Mouse (Mus musculus): ENCODE data around the gene Fam228b.
"Not testable (repeated sequence)": the region's sequence is repeated elsewhere in the genome, so short reads cannot be mapped to it uniquely, and the experiment has no call there.

The Fam228b gene

DNA sequence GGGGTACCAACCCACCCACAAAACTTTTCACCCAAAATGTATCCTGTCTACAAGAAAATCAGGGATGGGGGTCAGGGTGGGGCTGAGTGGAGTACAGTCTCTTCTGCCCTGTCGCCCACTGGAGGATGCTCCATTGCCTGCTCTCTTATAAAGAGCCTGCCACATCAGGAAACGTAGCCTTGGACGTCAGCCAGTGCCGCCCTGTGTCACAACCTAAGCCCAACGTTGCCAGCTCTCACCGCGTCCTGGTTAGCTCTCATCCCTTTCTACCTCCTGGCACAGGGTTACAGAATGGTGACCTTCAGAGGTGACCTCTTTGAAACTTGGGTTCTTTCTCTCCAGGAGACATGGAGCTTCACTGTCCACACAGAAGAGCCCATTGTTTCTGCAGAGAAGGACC, 28.2 kb downstream of the Fam228b start:
- no peak for DNase-seq

DNA sequence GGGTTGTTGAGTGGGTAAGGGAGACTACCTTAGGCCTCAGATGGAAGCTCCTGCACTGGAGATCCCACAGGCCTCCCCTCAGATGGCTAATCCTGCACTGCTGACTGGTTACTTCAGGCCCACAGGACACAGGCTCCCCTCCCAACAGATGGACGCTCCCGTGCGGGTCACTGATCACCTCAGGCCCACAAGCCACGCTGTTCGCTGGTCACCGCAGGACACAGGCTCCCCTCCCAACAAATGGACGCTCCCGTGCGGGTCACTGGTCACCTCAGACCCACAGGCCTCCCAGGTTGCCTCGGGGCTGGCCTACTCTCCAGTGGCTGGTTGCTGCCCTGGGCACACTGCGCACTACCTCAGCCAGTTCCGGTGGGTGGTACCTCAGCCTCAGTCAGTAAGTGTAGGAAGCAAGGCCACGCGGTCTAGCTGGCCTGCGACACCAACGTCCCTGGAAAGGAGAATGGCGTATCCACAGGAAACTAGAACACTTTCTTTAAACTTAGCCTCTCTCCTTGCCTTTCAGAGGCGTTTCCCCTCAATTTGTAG, 31.0 kb downstream of the Fam228b start, which contains the start of gene Fam228a:
TSS of gene Fam228a (minus strand) at position 400 of the 546 bp plus-strand sequence.
- DNase-seq = no peak

DNA sequence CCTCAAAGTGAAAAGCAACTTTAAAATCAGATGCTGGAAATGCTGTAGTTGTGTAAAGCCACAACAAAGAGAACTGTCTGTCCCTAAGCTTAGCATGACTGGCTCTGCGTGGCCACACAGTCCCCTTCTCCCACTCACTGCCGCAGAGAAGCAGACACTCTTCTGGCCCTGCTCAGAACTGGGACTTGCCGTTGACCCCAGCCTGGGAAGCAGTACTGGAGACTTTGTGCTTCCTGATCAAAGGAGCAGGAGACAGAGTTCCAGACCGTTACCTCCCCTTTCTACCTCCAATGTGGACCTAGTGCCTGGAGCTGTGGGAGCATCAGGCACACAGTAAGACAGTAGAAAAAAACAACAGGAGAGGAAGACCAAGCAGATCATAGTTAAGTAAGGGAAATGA, 36.7 kb downstream of the Fam228b start:
- no peak for DNase-seq

DNA sequence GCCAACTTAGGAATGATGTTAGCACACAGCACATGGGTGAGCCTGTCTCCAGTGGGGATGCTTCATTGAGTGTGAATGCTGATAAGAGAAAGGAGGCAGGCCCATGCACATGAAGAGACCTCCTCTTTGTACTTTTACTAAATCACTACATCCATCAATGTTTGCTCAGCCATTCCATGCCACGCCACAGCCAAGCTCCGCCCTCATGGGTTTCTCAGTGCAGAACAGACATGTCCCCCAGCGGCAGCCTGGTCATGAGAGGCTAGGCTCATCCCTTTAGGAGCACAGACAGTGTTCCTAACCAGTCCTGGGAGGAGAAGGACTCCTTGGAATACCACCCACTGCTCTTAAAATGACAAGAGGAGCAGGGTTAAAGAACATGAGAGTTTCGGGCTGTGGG, 37.4 kb downstream of the Fam228b start:
- DNase-seq = no peak

GRCm38 (mm10) chr12:4729165-4729564, 39.9 kb downstream of the Fam228b start:
- DNase-seq = no peak

DNA sequence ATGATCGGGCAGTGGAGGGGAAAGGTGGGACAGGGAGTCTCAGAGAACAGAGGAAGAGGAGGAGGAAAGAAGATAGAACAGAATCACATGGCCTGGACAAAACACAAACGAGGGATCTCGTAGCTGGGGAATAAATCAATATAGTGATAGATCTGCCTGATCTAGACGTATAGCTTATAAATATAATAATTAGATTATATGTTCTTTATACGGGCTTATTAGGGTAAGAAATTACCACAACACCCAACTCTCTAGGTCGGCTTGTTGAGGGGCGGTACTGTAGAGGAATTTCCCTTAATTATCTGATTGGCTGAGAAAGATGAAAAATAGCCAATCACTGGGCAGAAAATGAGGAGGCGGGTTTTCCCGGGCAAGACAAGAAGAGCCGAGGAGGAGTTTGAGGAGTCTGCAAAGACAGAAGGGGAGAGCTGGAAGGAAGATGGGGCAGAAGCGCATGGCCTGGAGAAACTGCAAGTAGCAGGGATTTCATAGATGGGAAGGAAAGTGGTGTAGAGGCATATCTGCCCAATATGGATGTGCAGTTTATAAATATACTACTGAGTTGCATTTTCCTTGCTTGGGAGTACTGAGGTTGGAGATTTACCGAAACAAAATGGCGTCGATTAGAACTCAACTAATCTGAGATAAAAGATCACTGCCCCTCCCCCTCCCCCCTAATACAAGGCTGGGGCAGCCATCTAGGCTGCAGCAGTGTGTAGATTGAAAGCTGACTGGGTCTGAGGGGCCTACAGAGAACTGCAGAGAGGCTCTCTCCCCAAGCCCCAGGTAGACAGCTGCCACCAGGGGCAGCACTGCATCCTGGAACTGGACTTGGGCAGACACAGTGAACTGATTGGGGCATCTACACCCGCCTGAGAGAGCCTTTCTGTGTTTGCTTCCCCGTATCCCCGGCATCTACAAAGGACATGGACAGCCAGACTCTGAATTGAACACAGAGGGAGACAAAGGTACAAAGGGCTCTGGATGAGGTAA, 49.0 kb downstream of the Fam228b start:
- DNase-seq = no peak

DNA sequence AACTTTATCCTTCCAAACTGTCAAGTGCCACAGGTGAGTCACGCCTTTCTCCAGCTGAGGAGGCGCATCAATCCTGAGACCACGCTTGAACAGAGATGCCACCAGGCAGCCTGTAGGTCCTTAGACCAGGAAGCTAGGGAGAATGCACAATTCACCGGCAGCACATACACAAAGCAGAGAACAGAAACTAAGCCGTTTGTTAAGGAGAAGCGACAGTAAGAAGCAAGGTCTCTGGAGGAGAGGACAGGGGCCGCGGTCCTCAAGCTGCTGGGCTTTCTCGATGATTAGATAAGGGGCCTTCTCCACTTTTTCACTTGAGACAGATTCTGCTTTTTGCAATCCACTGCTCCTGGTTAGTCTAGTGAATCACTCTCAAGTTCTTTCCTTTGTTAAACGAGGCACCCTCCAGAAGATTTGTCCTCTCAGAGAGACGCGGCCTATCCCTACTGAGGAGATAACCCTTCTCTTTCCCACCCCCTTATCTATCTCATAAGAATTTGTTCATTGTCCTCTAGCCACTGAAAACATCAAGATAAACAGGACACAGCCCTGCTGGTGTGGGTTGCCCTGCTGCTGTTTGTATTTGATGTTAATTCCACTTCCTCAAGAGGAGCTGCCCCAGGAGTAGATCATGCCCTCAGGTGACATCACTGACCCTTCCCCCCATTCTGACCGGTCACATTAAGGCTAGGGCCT, 49.9 kb downstream of the Fam228b start:
- no peak for DNase-seq

DNA sequence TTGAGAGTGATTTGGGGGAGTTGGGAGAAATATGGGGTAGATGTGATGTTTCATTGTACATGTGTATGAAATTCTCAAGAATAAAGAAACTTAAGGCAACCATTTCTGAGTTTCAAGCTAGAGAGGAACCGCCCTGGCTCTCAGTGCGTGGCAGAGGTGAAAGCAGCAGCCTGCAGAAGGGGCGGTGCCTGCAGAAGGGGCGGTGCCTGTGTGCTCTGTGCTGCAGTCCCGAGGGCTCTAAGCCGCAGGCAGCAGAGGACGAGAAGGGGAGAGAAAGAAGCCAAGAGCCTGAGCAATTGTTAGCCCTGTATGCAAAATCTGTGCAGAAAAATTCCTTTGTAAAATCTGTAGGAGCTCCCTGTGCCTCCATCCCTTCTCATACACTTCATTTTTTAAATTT, 51.6 kb downstream of the Fam228b start:
- DNase-seq = no peak

- no peak for DNase-seq
Observed at GRCm38 (mm10) chr12:4715606-4716005, 53.5 kb downstream of the Fam228b start.

DNA sequence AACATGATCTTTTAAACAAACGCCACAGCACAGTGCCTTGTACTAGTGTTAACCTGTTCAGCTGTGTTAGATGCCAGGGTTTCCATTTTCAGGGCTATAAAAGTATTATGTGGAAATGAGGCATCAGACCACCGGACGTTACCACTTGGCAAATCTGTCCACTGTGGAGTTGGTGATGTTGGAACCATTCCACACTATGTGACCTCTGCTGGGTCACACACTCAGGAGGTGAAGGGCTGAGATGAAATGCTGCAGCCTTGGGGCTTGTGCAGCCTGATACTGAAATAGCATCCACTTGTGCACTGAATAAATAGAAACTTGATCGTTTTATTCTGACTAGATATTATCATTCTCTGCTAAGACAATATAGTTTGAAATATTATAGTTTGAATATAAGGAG, 55.7 kb downstream of the Fam228b start:
- DNase-seq = no peak

- peak in 1 of 2 experiments; percentile 1 for DNase-seq
Observed at GRCm38 (mm10) chr12:4709926-4710325, 59.1 kb downstream of the Fam228b start.

- DNase-seq = peak in 1 of 2 experiments; percentile 1
Observed at GRCm38 (mm10) chr12:4708881-4709604, 60.0 kb downstream of the Fam228b start.

GRCm38 (mm10) chr12:4708296-4708695, 60.8 kb downstream of the Fam228b start:
- DNase-seq = no peak

- DNase-seq = no peak
Observed at GRCm38 (mm10) chr12:4707488-4708017, 61.5 kb downstream of the Fam228b start.

- DNase-seq = no peak
Observed at GRCm38 (mm10) chr12:4706901-4707300, 62.2 kb downstream of the Fam228b start.

GRCm38 (mm10) chr12:4706175-4706574, 62.9 kb downstream of the Fam228b start:
- DNase-seq = no peak

GRCm38 (mm10) chr12:4705626-4706025, 63.4 kb downstream of the Fam228b start:
- not testable (repeated sequence) for DNase-seq

GRCm38 (mm10) chr12:4694534-4694933, 74.5 kb downstream of the Fam228b start:
- DNase-seq = no peak

GRCm38 (mm10) chr12:4691193-4691592, 77.9 kb downstream of the Fam228b start:
- no peak for DNase-seq

Data from thymus, adult 18-20 months (tissue).